Mouse (Mus musculus): ENCODE results near the gene Kit.

Gene Kit

GRCm38 (mm10) chr5:75632846-75633640, 58.3 kb downstream of the Kit start:
- no peak for DNase-seq (ENCODE audit: low spot score in 2 of 2)

GRCm38 (mm10) chr5:75635385-75635784, 60.7 kb downstream of the Kit start:
- DNase-seq (ENCODE audit: low spot score in 2 of 2), result no peak

- DNase-seq (ENCODE audit: low spot score in 2 of 2), result no peak
Observed at GRCm38 (mm10) chr5:75640637-75641036, 65.9 kb downstream of the Kit start.

- DNase-seq (ENCODE audit: low spot score in 2 of 2), result no peak
Observed at GRCm38 (mm10) chr5:75647046-75647445, 72.3 kb downstream of the Kit start.

GRCm38 (mm10) chr5:75650566-75650965, 75.8 kb downstream of the Kit start:
- no peak for DNase-seq (ENCODE audit: low spot score in 2 of 2)

GRCm38 (mm10) chr5:75653431-75653830, 78.7 kb downstream of the Kit start:
- DNase-seq (ENCODE audit: low spot score in 2 of 2), result no peak

- DNase-seq (ENCODE audit: low spot score in 2 of 2), result no peak
Observed at GRCm38 (mm10) chr5:75658575-75658974, 83.9 kb downstream of the Kit start.

GRCm38 (mm10) chr5:75660342-75660741, 85.6 kb downstream of the Kit start:
- no peak for DNase-seq (ENCODE audit: low spot score in 2 of 2)

- DNase-seq (ENCODE audit: low spot score in 2 of 2), result no peak
Observed at GRCm38 (mm10) chr5:75662466-75662865, 87.8 kb downstream of the Kit start.

GRCm38 (mm10) chr5:75663768-75664167, 89.1 kb downstream of the Kit start:
- DNase-seq (ENCODE audit: low spot score in 2 of 2), result no peak

GRCm38 (mm10) chr5:75667083-75667482, 92.4 kb downstream of the Kit start:
- DNase-seq (ENCODE audit: low spot score in 2 of 2), result no peak

GRCm38 (mm10) chr5:75671136-75671788, 96.5 kb downstream of the Kit start:
- no peak for DNase-seq (ENCODE audit: low spot score in 2 of 2)

GRCm38 (mm10) chr5:75676024-75676423, 101.3 kb downstream of the Kit start:
- DNase-seq (ENCODE audit: low spot score in 2 of 2), result no peak

GRCm38 (mm10) chr5:75679896-75680295, 105.2 kb downstream of the Kit start:
- DNase-seq (ENCODE audit: low spot score in 2 of 2), result no peak

- no peak for DNase-seq (ENCODE audit: low spot score in 2 of 2)
Observed at GRCm38 (mm10) chr5:75695162-75695809, 120.6 kb downstream of the Kit start.

GRCm38 (mm10) chr5:75696960-75697359, 122.2 kb downstream of the Kit start:
- DNase-seq (ENCODE audit: low spot score in 2 of 2), result no peak

GRCm38 (mm10) chr5:75698556-75698955, 123.8 kb downstream of the Kit start:
- no peak for DNase-seq (ENCODE audit: low spot score in 2 of 2)

GRCm38 (mm10) chr5:75699081-75699480, 124.4 kb downstream of the Kit start:
- DNase-seq (ENCODE audit: low spot score in 2 of 2), result no peak

GRCm38 (mm10) chr5:75699516-75699915, 124.8 kb downstream of the Kit start:
- DNase-seq (ENCODE audit: low spot score in 2 of 2), result no peak

GRCm38 (mm10) chr5:75701662-75702061, 126.9 kb downstream of the Kit start:
- DNase-seq (ENCODE audit: low spot score in 2 of 2), result no peak

GRCm38 (mm10) chr5:75702080-75702479, 127.4 kb downstream of the Kit start:
- no peak for DNase-seq (ENCODE audit: low spot score in 2 of 2)

- no peak for DNase-seq (ENCODE audit: low spot score in 2 of 2)
Observed at GRCm38 (mm10) chr5:75704584-75705175, 130.0 kb downstream of the Kit start.
